Mouse (Mus musculus) embryonic facial prominence, embryonic 11.5 days (tissue): ENCODE measurements around the gene Gm20662. TPM values are rescaled to one million over a fixed set of nuclear protein-coding genes. Genes with fewer than 3 reads are reported as not detected.

Experiments used
- ATAC-seq: fragments of 200-750 bp; cut with Nextera tagmentation; replicated peaks from 2 replicates; pipeline ENCODE4 v1.8.0; 2017; ENCODE audit warnings: low read depth; ENCODE audit not compliant: insufficient number of reproducible peaks, low FRiP score, low TSS enrichment
- DNase-seq: peaks from one replicate; pipeline ENCODE4 v3.0.0-alpha.2; 2015; ENCODE audit warnings: low spot score
- H3K27ac ChIP-seq: fragments of 300-500 bp; sonication (generic); replicated peaks from 2 replicates; pipeline ENCODE4 v1.5.1; 2014; ENCODE audit warnings: mild to moderate bottlenecking, low read depth, low read length, control low read depth
- H3K27me3 ChIP-seq: fragments of 300-500 bp; sonication (generic); 2 replicates; pipeline ENCODE4 v1.6.1; 2014; ENCODE audit warnings: mild to moderate bottlenecking, low read length, moderate library complexity, mixed read lengths; ENCODE audit not compliant: control insufficient read depth, insufficient read depth
- H3K36me3 ChIP-seq: fragments of 300-500 bp; sonication (generic); replicated peaks from 2 replicates; pipeline ENCODE4 v1.6.1; 2014; ENCODE audit warnings: low read depth, mild to moderate bottlenecking, low read length, moderate library complexity, mixed read lengths; ENCODE audit not compliant: control insufficient read depth, insufficient read depth
- H3K4me1 ChIP-seq: fragments of 300-500 bp; sonication (generic); 2 replicates; pipeline ENCODE4 v1.6.1; 2014; ENCODE audit warnings: low read length, mixed read lengths; ENCODE audit not compliant: control insufficient read depth, insufficient read depth
- H3K4me2 ChIP-seq: fragments of 300-500 bp; sonication (generic); 2 replicates; pipeline ENCODE4 v1.6.1; 2014; ENCODE audit warnings: low read depth, mild to moderate bottlenecking, control low read depth, low read length, moderate library complexity
- H3K4me3 ChIP-seq: fragments of 300-500 bp; sonication (generic); 2 replicates; pipeline ENCODE4 v1.5.1; 2014; ENCODE audit warnings: low read depth, low read length, control low read depth
- H3K9ac ChIP-seq: fragments of 300-500 bp; sonication (generic); replicated peaks from 2 replicates; pipeline ENCODE4 v1.6.1; 2014; ENCODE audit warnings: mild to moderate bottlenecking, control low read depth, low read length
- H3K9me3 ChIP-seq: fragments of 300-500 bp; sonication (generic); replicated peaks from 2 replicates; pipeline ENCODE4 v1.6.1; 2016; ENCODE audit warnings: mild to moderate bottlenecking, low read length, inconsistent platforms, mixed read lengths; ENCODE audit not compliant: control insufficient read depth
- WGBS: fragments of 180-500 bp; shearing (Covaris S2); extraction: QIAGEN DNeasy Blood & Tissue Kit; methylation state at CpG from one replicate; pipeline ENCODE4 v1.1.7; 2014; 5-methylcytosine and 5-hydroxymethylcytosine counted together
- polyA plus RNA-seq: library from polyadenylated mRNA; unstranded; fragments of >200 nt; fragmentation: Nextera tagmentation; extraction: Ambion mirVana; gene quantifications from 2 replicates; pipeline ENCODE4 v1.2.1, GENCODE M21; 2014

The Gm20662 gene
- polyA plus RNA-seq, 1 experiment from 2014 or later = 0.59 TPM

- Histone ChIP-seq H3K4me1 (no peaks in the 10 kb centered on the region), H3K9me3 (no peaks in the 10 kb centered on the region), H3K36me3 (peaks cover 4% of the 10 kb centered on the region), H3K9ac (no peak overlapping the region), H3K4me3 (no peak overlapping the region), H3K27me3 (no peaks in the 10 kb centered on the region), H3K27ac (no peak overlapping the region), H3K4me2 (no peak overlapping the region)
- WGBS = 92% methylated on average over 15 of the region's 15 CpGs
- no peak for ATAC-seq
- DNase-seq = no peak
Observed at GRCm38 (mm10) chr9:108051184-108051930, 55.2 kb downstream of the Gm20662 start.

GRCm38 (mm10) chr9:108051931-108052220 lies 55.7 kb downstream of the Gm20662 start:
- Histone ChIP-seq H3K4me3 (no peak overlapping the region), H3K9me3 (no peaks in the 10 kb centered on the region), H3K4me2 (no peak overlapping the region), H3K36me3 (no peaks in the 10 kb centered on the region; the same call in none of the 2 replicates), H3K9ac (no peak overlapping the region), H3K27ac (no peak overlapping the region), H3K27me3 (no peaks in the 10 kb centered on the region), H3K4me1 (no peaks in the 10 kb centered on the region)
- 87% methylated on average over 4 of the region's 4 CpGs for WGBS
- ATAC-seq = no peak
- no peak for DNase-seq

GRCm38 (mm10) chr9:108052411-108052810 lies 56.3 kb downstream of the Gm20662 start:
- Histone ChIP-seq H3K9ac (no peak overlapping the region; the same call in 1 of the 2 replicates), H3K4me3 (no peak overlapping the region), H3K4me1 (no peaks in the 10 kb centered on the region), H3K4me2 (no peak overlapping the region; the same call in 1 of the 2 replicates), H3K36me3 (no peaks in the 10 kb centered on the region; the same call in 1 of the 2 replicates), H3K9me3 (no peaks in the 10 kb centered on the region), H3K27ac (no peak overlapping the region), H3K27me3 (no peaks in the 10 kb centered on the region)
- WGBS = 70% methylated on average over 7 of the region's 7 CpGs
- DNase-seq (no peak), ATAC-seq (no peak)

- Histone ChIP-seq H3K4me3 (no peak within 1 kb of the TSS), H3K36me3 (no peaks in the 10 kb centered on the region; the same call in 1 of the 2 replicates), H3K9ac (no peak within 1 kb of the TSS; the same call in 1 of the 2 replicates), H3K9me3 (no peaks in the 10 kb centered on the region), H3K4me1 (no peaks in the 10 kb centered on the region), H3K27me3 (no peaks in the 10 kb centered on the region), H3K4me2 (no peak within 1 kb of the TSS; the same call in 1 of the 2 replicates), H3K27ac (no peak within 1 kb of the TSS)
- WGBS = 56% methylated on average over 20 of the region's 20 CpGs
- DNase-seq (peak; percentile 98), ATAC-seq (peak; percentile 16; the same call in 1 of the 2 replicates)
Observed at GRCm38 (mm10) chr9:108052885-108053664, 56.9 kb downstream of the Gm20662 start, which contains the start of gene Amigo3. TSS of gene Amigo3 (plus strand) at chr9:108053159.

GRCm38 (mm10) chr9:108053665-108054225 lies 57.6 kb downstream of the Gm20662 start:
- Histone ChIP-seq H3K36me3 (no peaks in the 10 kb centered on the region; the same call in 1 of the 2 replicates), H3K4me2 (no peak overlapping the region), H3K9me3 (no peaks in the 10 kb centered on the region), H3K4me1 (no peaks in the 10 kb centered on the region), H3K4me3 (no peak overlapping the region), H3K9ac (no peak overlapping the region), H3K27me3 (no peaks in the 10 kb centered on the region), H3K27ac (no peak overlapping the region)
- WGBS = 93% methylated on average over 15 of the region's 15 CpGs
- no peak for DNase-seq
- no peak for ATAC-seq

GRCm38 (mm10) chr9:108054331-108055040 lies 58.3 kb downstream of the Gm20662 start:
- ATAC-seq = no peak
- Histone ChIP-seq H3K4me3 (no peak overlapping the region), H3K36me3 (no peaks in the 10 kb centered on the region; the same call in 1 of the 2 replicates), H3K9me3 (no peaks in the 10 kb centered on the region), H3K27me3 (no peaks in the 10 kb centered on the region), H3K27ac (no peak overlapping the region), H3K9ac (no peak overlapping the region), H3K4me1 (no peaks in the 10 kb centered on the region), H3K4me2 (no peak overlapping the region)
- 90% methylated on average over 22 of the region's 22 CpGs for WGBS
- no peak for DNase-seq

- Histone ChIP-seq H3K9ac (no peak overlapping the region), H3K27ac (no peak overlapping the region), H3K36me3 (no peaks in the 10 kb centered on the region; the same call in 1 of the 2 replicates), H3K9me3 (no peaks in the 10 kb centered on the region), H3K4me1 (no peaks in the 10 kb centered on the region), H3K27me3 (no peaks in the 10 kb centered on the region), H3K4me3 (no peak overlapping the region), H3K4me2 (no peak overlapping the region)
- ATAC-seq (no peak), DNase-seq (no peak)
- 88% methylated on average over 1 of the region's 1 CpGs for WGBS
Observed at GRCm38 (mm10) chr9:108055061-108055460, 58.9 kb downstream of the Gm20662 start.
